Mouse (Mus musculus) brain, embryonic 18.5 days (tissue): ENCODE measurements at regions not wholly inside any gene's neighbourhood (a gene's known extent, or its start where the extent isn't known, plus 50 kb on each side); places are given as distances from the start of the nearest gene placed in this dataset.
"Not testable (repeated sequence)": the region's sequence is repeated elsewhere in the genome, so short reads cannot be mapped to it uniquely, and the experiment has no call there.

Source experiments
- DNase-seq: peaks from one replicate; pipeline ENCODE4 v3.0.0-alpha.2; 2012; ENCODE audit warnings: low read depth, low spot score

DNA sequence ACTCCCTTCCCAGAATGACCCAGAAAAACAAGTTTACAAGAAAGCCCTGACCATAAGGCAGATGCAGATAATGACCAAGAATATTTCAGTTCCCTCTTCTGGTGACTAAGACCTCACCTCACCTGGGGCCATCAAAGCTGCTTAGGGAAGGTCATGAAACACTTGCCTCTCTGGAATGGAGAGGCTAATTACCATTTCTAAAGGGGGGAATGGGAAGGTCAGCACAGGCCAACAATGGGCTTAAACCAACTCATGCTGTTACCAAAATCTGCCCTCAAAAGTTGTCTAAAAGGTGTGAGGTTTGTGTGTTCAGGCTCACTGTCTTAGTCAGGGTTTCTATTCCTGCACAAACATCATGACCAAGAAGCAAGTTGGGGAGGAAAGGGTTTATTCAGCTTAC, 123.0 kb downstream of the Sgo2b start:
- DNase-seq: no peak

DNA sequence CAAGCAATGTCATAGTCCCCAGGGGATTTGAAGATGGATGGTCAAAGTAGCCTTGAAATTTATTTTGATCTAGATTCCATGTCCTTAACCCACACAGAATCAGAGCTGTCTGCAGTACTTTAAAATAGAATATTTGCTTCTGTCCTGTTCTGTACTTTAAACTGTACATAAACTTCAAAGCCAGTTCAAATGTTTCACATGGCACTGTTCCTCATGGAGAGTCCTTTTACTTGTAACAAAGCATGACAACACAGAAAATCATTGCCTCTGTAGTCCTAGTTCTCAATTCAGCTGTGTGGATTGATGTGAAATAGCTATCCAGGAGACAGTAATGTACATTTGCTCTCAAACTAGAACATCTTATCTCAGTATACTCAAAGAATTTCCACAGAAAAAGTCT, 123.9 kb downstream of the Sgo2b start:
- no peak for DNase-seq

- peak; percentile 3 for DNase-seq
These were observed 167.6 kb downstream of the Sgo2b start for GRCm38 (mm10) chr8:63784496-63784895.

DNA sequence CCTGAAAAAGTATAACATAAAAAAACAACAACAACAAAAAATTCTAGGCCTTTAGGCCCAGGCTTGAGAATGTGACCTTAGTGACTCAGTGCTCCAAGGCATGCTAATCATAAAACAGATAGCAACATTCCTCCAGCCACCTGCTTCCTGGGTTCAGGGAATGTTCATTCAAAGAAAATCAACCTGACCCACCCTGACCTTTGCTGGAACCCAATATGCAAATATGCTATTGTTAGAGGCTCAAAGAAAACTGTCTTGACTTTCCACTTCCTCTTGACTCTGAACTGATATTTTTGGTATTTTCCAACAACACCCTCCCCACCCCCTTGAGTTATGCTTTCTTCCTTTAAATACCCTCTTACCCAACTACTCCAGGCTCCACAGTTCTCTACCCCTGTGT, 191.2 kb downstream of the Sgo2b start:
- DNase-seq: no peak

DNA sequence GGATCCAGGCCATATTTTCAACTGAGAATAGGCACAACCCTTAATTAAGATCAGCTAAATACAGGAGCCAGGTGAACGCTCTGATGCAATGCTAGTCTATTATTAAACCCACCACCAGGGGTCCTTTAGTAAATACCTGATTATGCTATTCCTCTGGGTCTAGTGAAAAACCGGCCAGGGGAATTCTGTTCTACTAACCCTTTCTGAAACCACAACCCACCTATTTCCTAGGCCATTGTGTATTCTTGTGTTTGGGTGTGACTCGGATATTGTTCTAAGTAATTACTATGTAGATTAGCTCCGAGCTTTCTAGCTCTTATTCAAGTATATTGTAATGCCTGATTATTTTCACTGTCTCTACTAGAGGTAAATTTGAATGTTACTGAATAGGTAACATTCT, 192.1 kb downstream of the Sgo2b start:
- not testable (repeated sequence) for DNase-seq

DNA sequence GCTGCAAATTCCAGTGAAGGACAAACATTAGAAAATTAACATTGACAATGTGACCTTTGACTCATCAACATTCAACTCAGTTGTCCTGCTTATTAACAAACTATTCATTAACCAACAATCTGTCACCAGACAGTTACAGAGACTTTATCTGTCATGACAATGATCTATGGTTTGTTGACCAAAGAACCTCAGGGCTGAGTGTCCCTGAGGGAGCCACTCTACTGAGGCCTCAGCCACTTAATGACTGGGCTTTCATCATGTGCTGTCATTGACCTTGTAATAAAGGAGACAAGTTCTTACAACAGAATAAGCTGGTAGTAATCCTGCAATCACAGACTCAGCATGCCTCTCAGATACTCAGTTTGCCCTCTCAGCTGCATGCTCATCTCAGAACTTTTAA, 196.8 kb downstream of the Sgo2b start:
- no peak for DNase-seq

DNA sequence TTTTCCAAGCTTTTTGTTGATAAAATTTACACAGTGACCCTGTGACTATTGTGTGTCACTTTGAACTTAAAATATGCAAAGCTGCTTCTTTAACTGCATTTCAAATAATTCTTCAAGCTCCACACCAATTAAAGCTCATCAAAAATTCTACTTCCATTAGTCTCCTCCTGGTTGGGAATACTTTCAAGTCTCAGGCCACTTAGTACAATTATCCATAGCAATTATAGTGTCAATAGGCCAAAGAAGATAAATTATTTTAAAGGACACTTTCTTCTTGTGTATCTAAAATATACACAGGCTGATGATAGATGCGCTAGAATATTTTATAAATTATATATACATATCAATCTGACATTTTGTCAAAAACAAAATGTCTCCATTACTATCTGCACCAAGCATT, 197.2 kb downstream of the Sgo2b start:
- DNase-seq: no peak

GRCm38 (mm10) chr8:63753236-63753635, 198.8 kb downstream of the Sgo2b start:
- no peak for DNase-seq

GRCm38 (mm10) chr8:63734411-63734810, 217.6 kb downstream of the Sgo2b start:
- no peak for DNase-seq

GRCm38 (mm10) chr8:63730741-63731140, 221.3 kb downstream of the Sgo2b start:
- not testable (repeated sequence) for DNase-seq
